Mouse (Mus musculus) liver, embryonic 16.5 days (tissue): ENCODE results near the gene Ikbke. TPM values are rescaled to one million over a fixed set of nuclear protein-coding genes. Genes with fewer than 3 reads are reported as not detected.

Source experiments
- ATAC-seq: fragments of 200-750 bp; cut with Nextera tagmentation; 2 replicates; pipeline ENCODE4 v1.8.0; 2017; ENCODE audit warnings: low read depth, mild to moderate bottlenecking, moderate number of reproducible peaks, moderate library complexity
- H3K27ac ChIP-seq: fragments of 300-500 bp; sonication (generic); 2 replicates; pipeline ENCODE4 v1.5.1; 2014; ENCODE audit warnings: mild to moderate bottlenecking, low read length
- H3K27me3 ChIP-seq: fragments of 300-500 bp; sonication (generic); 2 replicates; pipeline ENCODE4 v1.6.1; 2014; ENCODE audit warnings: low read depth, low read length, mixed read lengths; ENCODE audit not compliant: control insufficient read depth, insufficient read depth
- H3K36me3 ChIP-seq: fragments of 300-500 bp; sonication (generic); 2 replicates; pipeline ENCODE4 v1.6.1; 2014; ENCODE audit warnings: mild to moderate bottlenecking; ENCODE audit not compliant: control insufficient read depth, insufficient read depth
- H3K4me1 ChIP-seq: fragments of 300-500 bp; sonication (generic); 2 replicates; pipeline ENCODE4 v1.6.1; 2014; ENCODE audit warnings: low read depth, low read length, mixed read lengths; ENCODE audit not compliant: control insufficient read depth
- H3K4me2 ChIP-seq: fragments of 300-500 bp; sonication (generic); 2 replicates; pipeline ENCODE4 v1.6.1; 2014; ENCODE audit warnings: low read depth, low read length, mixed read lengths
- H3K4me3 ChIP-seq: fragments of 300-500 bp; sonication (generic); 2 replicates; pipeline ENCODE4 v1.5.1; 2014; ENCODE audit warnings: low read depth, mild to moderate bottlenecking, low read length
- H3K9ac ChIP-seq: fragments of 300-500 bp; sonication (generic); 2 replicates; pipeline ENCODE4 v1.6.1; 2014; ENCODE audit warnings: low read depth, low read length
- H3K9me3 ChIP-seq: fragments of 300-500 bp; sonication (generic); replicated peaks from 2 replicates; pipeline ENCODE4 v1.6.1; 2016; ENCODE audit warnings: low read length; ENCODE audit not compliant: control insufficient read depth
- WGBS: fragments of 180-500 bp; shearing (Covaris S2); extraction: QIAGEN DNeasy Blood & Tissue Kit; methylation state at CpG from one replicate; pipeline ENCODE4 v1.1.7; 2014; ENCODE audit not compliant: insufficient replicate concordance; 5-methylcytosine and 5-hydroxymethylcytosine counted together
- polyA plus RNA-seq: library from polyadenylated mRNA; unstranded; fragments of >200 nt; fragmentation: Nextera tagmentation; extraction: Ambion mirVana; gene quantifications from 2 replicates; pipeline ENCODE4 v1.2.1, GENCODE M21; 2015

Gene Ikbke
- polyA plus RNA-seq, 1 experiment from 2014 or later = 10.2 TPM

DNA sequence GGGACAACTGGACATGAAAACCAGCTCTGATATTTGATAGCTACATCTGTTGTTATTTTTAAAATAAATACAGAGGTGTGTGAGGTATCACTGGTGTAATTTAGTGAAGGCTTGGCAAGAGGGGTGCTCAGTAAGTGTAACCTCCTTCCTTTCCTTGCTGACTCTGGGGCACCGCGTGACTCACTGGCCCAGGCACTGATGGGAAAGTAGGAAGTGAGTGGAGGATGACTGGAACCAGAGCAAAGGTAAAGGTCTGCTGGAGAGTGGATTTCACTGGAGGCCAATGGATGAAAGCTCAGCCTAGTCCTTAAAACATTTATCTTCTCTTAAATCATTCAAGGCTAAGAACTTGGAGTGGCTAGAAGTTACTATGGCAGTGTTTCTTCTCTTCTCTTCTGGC, 21.3 kb upstream of the Ikbke start:
- no peaks in the 10 kb centered on the region for H3K27me3 ChIP-seq
- H3K36me3 ChIP-seq = no peaks in the 10 kb centered on the region
- no peak overlapping the region for H3K27ac ChIP-seq
- H3K4me2 ChIP-seq = no peak overlapping the region
- H3K9me3 ChIP-seq = no peaks in the 10 kb centered on the region
- 70% methylated on average over 2 of the region's 2 CpGs for WGBS
- H3K4me3 ChIP-seq = no peak overlapping the region
- no peaks in the 10 kb centered on the region for H3K4me1 ChIP-seq
- ATAC-seq = no peak
- no peak overlapping the region for H3K9ac ChIP-seq

DNA sequence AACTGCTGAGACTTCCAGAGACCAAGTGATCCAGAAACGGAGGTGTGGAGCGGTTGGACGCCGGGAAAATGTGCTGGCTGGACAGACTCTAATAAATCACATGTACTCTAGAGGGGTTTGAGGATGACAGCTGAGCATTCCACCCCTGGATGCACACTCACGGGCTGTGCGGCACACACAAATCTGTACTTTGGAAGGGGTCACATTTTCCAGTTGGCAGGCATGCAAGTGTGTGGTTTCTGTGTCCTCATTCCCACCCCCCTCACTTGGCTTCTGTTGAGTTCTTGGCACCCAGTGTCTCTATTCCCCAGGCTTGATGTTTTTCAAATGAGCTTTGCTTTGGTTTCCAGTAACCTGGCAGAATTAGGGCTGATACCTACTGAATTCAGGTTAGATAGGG, 20.4 kb upstream of the Ikbke start:
- no peak for ATAC-seq
- no peaks in the 10 kb centered on the region for H3K9me3 ChIP-seq
- H3K27me3 ChIP-seq = no peaks in the 10 kb centered on the region
- no peak overlapping the region for H3K9ac ChIP-seq
- 85% methylated on average over 6 of the region's 6 CpGs for WGBS
- no peak overlapping the region for H3K4me2 ChIP-seq
- H3K4me3 ChIP-seq = no peak overlapping the region
- H3K36me3 ChIP-seq = no peaks in the 10 kb centered on the region
- H3K27ac ChIP-seq = no peak overlapping the region
- no peaks in the 10 kb centered on the region for H3K4me1 ChIP-seq

- Histone ChIP-seq H3K4me1 (no peaks in the 10 kb centered on the region), H3K9ac (no peak overlapping the region), H3K4me2 (no peak overlapping the region), H3K9me3 (no peaks in the 10 kb centered on the region), H3K4me3 (no peak overlapping the region), H3K36me3 (no peaks in the 10 kb centered on the region), H3K27me3 (no peaks in the 10 kb centered on the region), H3K27ac (no peak overlapping the region)
- ATAC-seq = no peak
- WGBS = 59% methylated on average over 3 of the region's 3 CpGs
Measured at GRCm38 (mm10) chr1:131299240-131299639, 19.8 kb upstream of the Ikbke start.

DNA sequence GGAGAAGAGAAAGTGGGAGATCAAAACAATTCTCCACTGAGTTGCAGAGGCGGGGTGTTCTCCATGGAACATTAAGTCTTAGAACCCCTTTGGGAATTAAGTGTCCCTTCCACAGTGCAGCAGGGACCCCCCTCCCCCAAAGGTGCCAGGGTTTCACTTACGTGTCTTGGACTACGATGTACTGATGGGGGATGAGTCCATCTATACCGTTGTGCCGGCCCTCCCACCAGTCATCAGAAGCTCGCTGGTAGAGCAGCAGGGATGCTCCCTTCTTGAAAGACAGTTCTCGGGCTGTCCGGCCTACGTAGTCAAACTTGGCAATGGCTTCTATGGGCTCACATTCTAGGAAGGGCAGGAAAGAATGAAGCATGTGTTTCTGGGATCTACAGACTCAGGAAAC, 18.8 kb upstream of the Ikbke start:
- Histone ChIP-seq H3K36me3 (no peaks in the 10 kb centered on the region), H3K4me3 (no peak overlapping the region)
- WGBS = 85% methylated on average over 9 of the region's 9 CpGs

DNA sequence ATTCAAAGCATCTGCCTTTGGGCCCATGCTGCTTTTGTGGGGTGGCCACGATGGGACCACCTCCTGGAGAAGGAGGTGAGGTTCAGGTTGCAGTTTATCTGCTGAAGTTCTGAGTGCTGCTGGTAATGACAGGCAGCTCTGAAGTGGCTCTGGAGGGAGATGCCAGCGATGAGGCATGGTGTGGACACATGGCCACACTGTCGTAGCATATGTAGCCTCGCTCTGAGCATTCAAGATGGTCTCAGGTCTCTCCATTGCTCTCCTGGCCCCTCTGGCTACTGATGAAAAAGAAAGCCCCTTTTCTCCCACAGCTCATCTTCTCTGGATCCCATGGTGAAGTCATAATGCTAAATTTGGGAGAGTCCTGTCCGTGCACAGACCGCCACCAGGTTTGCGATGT, 17.3 kb upstream of the Ikbke start:
- no peaks in the 10 kb centered on the region for H3K36me3 ChIP-seq
- no peak overlapping the region for H3K27ac ChIP-seq
- ATAC-seq = no peak
- no peak overlapping the region for H3K9ac ChIP-seq
- no peaks in the 10 kb centered on the region for H3K27me3 ChIP-seq
- WGBS = 83% methylated on average over 7 of the region's 7 CpGs
- H3K9me3 ChIP-seq = no peaks in the 10 kb centered on the region
- H3K4me3 ChIP-seq = no peak overlapping the region
- H3K4me1 ChIP-seq = no peaks in the 10 kb centered on the region
- no peak overlapping the region for H3K4me2 ChIP-seq

More for the DNA sequence above, 18.8 kb upstream of the Ikbke start:
- Histone ChIP-seq H3K27ac (no peak overlapping the region), H3K9me3 (no peaks in the 10 kb centered on the region), H3K9ac (no peak overlapping the region), H3K4me1 (no peaks in the 10 kb centered on the region), H3K27me3 (no peaks in the 10 kb centered on the region), H3K4me2 (no peak overlapping the region)
- no peak for ATAC-seq

DNA sequence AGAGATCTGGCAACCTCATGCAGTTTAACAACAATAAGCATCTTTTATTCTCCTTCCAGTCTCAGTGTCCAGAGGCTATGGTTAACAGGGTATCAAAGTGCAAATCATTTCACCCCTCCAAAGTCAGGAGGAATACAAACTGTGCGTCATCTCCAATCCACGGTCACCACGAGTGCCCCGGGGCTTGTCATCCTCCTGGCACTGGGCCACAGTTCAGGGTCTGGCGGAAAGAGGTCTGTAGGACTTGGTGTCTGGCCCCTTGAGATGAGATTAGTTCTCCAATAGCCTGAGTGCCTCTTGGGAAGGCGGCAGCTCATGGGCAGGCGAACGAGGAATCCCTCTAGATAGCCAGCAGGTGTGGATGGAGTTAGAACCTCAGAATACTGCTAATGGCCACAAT, 15.8 kb upstream of the Ikbke start:
- Histone ChIP-seq H3K27ac (no peak overlapping the region), H3K36me3 (no peaks in the 10 kb centered on the region; the same call in 1 of the 2 replicates), H3K4me1 (no peaks in the 10 kb centered on the region), H3K27me3 (no peaks in the 10 kb centered on the region), H3K4me3 (no peak overlapping the region), H3K9me3 (no peaks in the 10 kb centered on the region), H3K4me2 (no peak overlapping the region), H3K9ac (no peak overlapping the region)
- ATAC-seq = no peak
- 81% methylated on average over 8 of the region's 8 CpGs for WGBS

DNA sequence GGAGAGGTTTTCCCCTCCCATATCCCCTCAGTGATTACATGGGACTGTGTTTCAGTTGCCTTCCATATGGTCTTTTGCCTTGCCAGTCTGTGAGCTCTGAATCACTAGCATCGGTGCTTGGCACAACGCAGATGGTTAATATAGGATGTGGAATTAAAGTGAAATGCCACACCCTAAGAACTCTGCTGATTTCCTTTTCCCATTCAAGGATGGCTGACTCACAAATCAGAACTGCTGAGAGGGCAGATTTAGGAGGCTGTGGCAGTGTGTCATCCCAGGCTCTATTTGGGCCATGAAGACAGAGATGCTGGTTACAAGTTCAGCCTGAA, 14.5 kb upstream of the Ikbke start:
- Histone ChIP-seq H3K36me3 (no peaks in the 10 kb centered on the region; the same call in 1 of the 2 replicates), H3K4me1 (no peaks in the 10 kb centered on the region), H3K9ac (no peak overlapping the region), H3K4me3 (no peak overlapping the region), H3K9me3 (no peaks in the 10 kb centered on the region), H3K27ac (no peak overlapping the region), H3K27me3 (no peaks in the 10 kb centered on the region), H3K4me2 (no peak overlapping the region)
- 76% methylated on average over 2 of the region's 2 CpGs for WGBS
- no peak for ATAC-seq

GRCm38 (mm10) chr1:131293221-131293921, 14.0 kb upstream of the Ikbke start:
- Histone ChIP-seq H3K9me3 (no peaks in the 10 kb centered on the region), H3K27me3 (no peaks in the 10 kb centered on the region), H3K36me3 (no peaks in the 10 kb centered on the region; the same call in 1 of the 2 replicates), H3K9ac (no peak overlapping the region), H3K4me3 (no peak overlapping the region), H3K4me2 (no peak overlapping the region), H3K4me1 (no peaks in the 10 kb centered on the region), H3K27ac (no peak overlapping the region)
- no peak for ATAC-seq
- WGBS = 75% methylated on average over 4 of the region's 4 CpGs

DNA sequence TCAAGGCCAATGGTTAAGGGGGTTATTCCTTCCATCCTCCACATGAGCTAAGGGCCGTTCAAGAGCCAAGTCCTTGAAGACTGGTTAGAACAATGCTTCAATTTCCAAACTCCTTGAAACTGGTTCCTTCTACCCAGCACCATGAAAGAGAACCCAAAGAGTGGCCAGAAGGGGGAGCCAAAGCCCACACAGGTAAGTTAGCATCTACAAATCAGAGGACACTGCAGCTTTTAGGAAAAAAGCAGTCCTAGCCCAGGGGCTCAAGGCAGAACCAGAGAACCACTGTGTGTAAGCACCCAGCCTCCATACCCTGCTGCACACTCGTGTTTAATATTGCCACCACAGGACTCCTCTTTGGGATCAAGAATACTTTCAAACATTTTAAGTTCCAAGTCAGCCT, 11.2 kb upstream of the Ikbke start:
- Histone ChIP-seq H3K4me2 (no peak overlapping the region), H3K4me1 (peaks cover 8% of the 10 kb centered on the region; the same call in 1 of the 2 replicates), H3K36me3 (no peaks in the 10 kb centered on the region; the same call in 1 of the 2 replicates), H3K4me3 (no peak overlapping the region), H3K27me3 (no peaks in the 10 kb centered on the region), H3K9ac (no peak overlapping the region), H3K9me3 (no peaks in the 10 kb centered on the region), H3K27ac (no peak overlapping the region)
- WGBS = 20% methylated on average over 2 of the region's 2 CpGs
- ATAC-seq = no peak
